8 mouse cellular contexts compared by ENCODE assay signal in genomic region chr6:54593766-54594468, GRCm38 (mm10). TPM values are rescaled to one million over a fixed set of nuclear protein-coding genes. Genes with fewer than 3 reads are reported as not detected.
DNase-seq lines count a peak whose midpoint lies in the region; ATAC-seq lines count a peak whose summit lies in the region.

No protein-coding gene starts in this region.

- 47% methylated on average over 8 of the region's 8 CpGs for WGBS in heart, embryonic 11.5 days (ENCODE audit: insufficient replicate concordance)
- WGBS in intestine, embryonic 14.5 days, result 41% methylated on average over 8 of the region's 8 CpGs
- 68% methylated on average over 8 of the region's 8 CpGs for WGBS in midbrain, embryonic 11.5 days

- no peak for ATAC-seq in heart, embryonic 11.5 days (replicated peaks; ENCODE audit: insufficient number of reproducible peaks, low FRiP score, low TSS enrichment)
- no peak for ATAC-seq in intestine, embryonic 14.5 days (replicated peaks; ENCODE audit: low FRiP score, low TSS enrichment, low read depth)
- ATAC-seq in midbrain, embryonic 11.5 days (ENCODE audit: low FRiP score), result no peak
- no peak for ATAC-seq in erythroid progenitor cell, adult 5-6 weeks (replicated peaks; ENCODE audit: low FRiP score, poor library complexity, severe bottlenecking)

- H3K27me3 ChIP-seq in heart, embryonic 11.5 days (ENCODE audit: control insufficient read depth, insufficient read depth, low read length), result no peaks in the 10 kb centered on the region
- no peaks in the 10 kb centered on the region for H3K27me3 ChIP-seq in intestine, embryonic 14.5 days (replicated peaks; ENCODE audit: control insufficient read depth, insufficient read depth, low read length)
- no peaks in the 10 kb centered on the region for H3K27me3 ChIP-seq in midbrain, embryonic 11.5 days (ENCODE audit: control insufficient read depth, insufficient read depth, low read length)

- no peaks in the 10 kb centered on the region for H3K9me3 ChIP-seq in heart, embryonic 11.5 days (replicated peaks; ENCODE audit: control insufficient read depth, low read length)
- no peaks in the 10 kb centered on the region for H3K9me3 ChIP-seq in intestine, embryonic 14.5 days (ENCODE audit: control insufficient read depth, low read length)
- H3K9me3 ChIP-seq in midbrain, embryonic 11.5 days (ENCODE audit: control insufficient read depth, low read length), result no peaks in the 10 kb centered on the region

- no peak overlapping the region for H3K27ac ChIP-seq in heart, embryonic 11.5 days (ENCODE audit: low read depth, low read length)
- 0 out of 2 replicates have a peak overlapping the region, but pooled peaks have one; percentile 20 for H3K27ac ChIP-seq in brown adipose tissue, adult 24 weeks (replicated peaks; ENCODE audit: low read depth, low read length)
- no peak overlapping the region for H3K27ac ChIP-seq in intestine, embryonic 14.5 days (ENCODE audit: low read depth)
- H3K27ac ChIP-seq in midbrain, embryonic 11.5 days (ENCODE audit: low read depth, low read length), result no peak overlapping the region

- H3K4me1 ChIP-seq in heart, embryonic 11.5 days (ENCODE audit: control insufficient read depth, insufficient read depth, low read length), result peaks cover 10% of the 10 kb centered on the region; the same call in 1 of the 2 replicates
- H3K4me1 ChIP-seq in brown adipose tissue, adult 24 weeks (ENCODE audit: control insufficient read depth, insufficient read depth, insufficient read length, low read length), result peaks cover 7% of the 10 kb centered on the region; the same call in 1 of the 2 replicates
- H3K4me1 ChIP-seq in intestine, embryonic 14.5 days (replicated peaks; ENCODE audit: control insufficient read depth, insufficient read depth, low read length), result peaks cover 29% of the 10 kb centered on the region
- H3K4me1 ChIP-seq in midbrain, embryonic 11.5 days (ENCODE audit: control insufficient read depth, insufficient read depth, low read length), result peaks cover 14% of the 10 kb centered on the region

- peak overlapping the region; percentile 87 for H3K4me2 ChIP-seq in heart, embryonic 11.5 days
- H3K4me2 ChIP-seq in intestine, embryonic 14.5 days (ENCODE audit: low read length), result peak overlapping the region; percentile 73
- peak overlapping the region; percentile 82 for H3K4me2 ChIP-seq in midbrain, embryonic 11.5 days

- H3K9ac ChIP-seq in heart, embryonic 11.5 days (ENCODE audit: low read depth, low read length), result no peak overlapping the region
- no peak overlapping the region for H3K9ac ChIP-seq in intestine, embryonic 14.5 days (ENCODE audit: low read length)
- no peak overlapping the region for H3K9ac ChIP-seq in midbrain, embryonic 11.5 days (ENCODE audit: low read length)

- H3K4me3 ChIP-seq in heart, embryonic 11.5 days (ENCODE audit: low read depth, low read length), result peak overlapping the region; percentile 71
- H3K4me3 ChIP-seq in brown adipose tissue, adult 24 weeks (ENCODE audit: insufficient read depth, low read depth, low read length), result peak overlapping the region; percentile 33
- H3K4me3 ChIP-seq in intestine, embryonic 14.5 days (ENCODE audit: low read depth, low read length), result peak overlapping the region; percentile 53
- H3K4me3 ChIP-seq in midbrain, embryonic 11.5 days (ENCODE audit: low read depth, low read length), result peak overlapping the region; percentile 57

- H3K36me3 ChIP-seq in heart, embryonic 11.5 days (ENCODE audit: control insufficient read depth, insufficient read depth, low read length), result no peaks in the 10 kb centered on the region
- no peaks in the 10 kb centered on the region for H3K36me3 ChIP-seq in intestine, embryonic 14.5 days (ENCODE audit: control insufficient read depth, insufficient read depth, low read length)
- H3K36me3 ChIP-seq in midbrain, embryonic 11.5 days (ENCODE audit: control insufficient read depth, insufficient read depth, low read length), result no peaks in the 10 kb centered on the region

- no peak for DNase-seq in heart, postnatal 4 days
- no peak for DNase-seq in intestine, embryonic 14.5 days (ENCODE audit: low spot score)
- no peak for DNase-seq in midbrain, embryonic 11.5 days (ENCODE audit: low spot score, missing footprints)
- DNase-seq in left cerebral cortex, adult 9 months (ENCODE audit: low spot score in 2 of 2), result no peak
- DNase-seq in gastrocnemius, postnatal 4 days (ENCODE audit: low spot score in 2 of 2), result no peak

RNA-seq across cellular contexts. Expression of gene Plekha8, which starts 1.0 kb away (rescaled TPM):
- polyA plus RNA-seq in heart, embryonic 11.5 days (2014; fragmentation: Nextera tagmentation; extraction: Ambion mirVana), result 13.0 and 13.6 TPM in 2 replicates
- 10 to 100 TPM; 12.5 to 13.4 TPM for total RNA-seq in heart, postnatal 4 days (2021)
- polyA plus RNA-seq in brown adipose tissue, adult 24 weeks (2012; ENCODE audit: insufficient read depth, insufficient read length, missing spikeins), result 6.5 and 8.2 TPM in 2 replicates
- 10.8 and 12.2 TPM in 2 replicates for polyA plus RNA-seq in intestine, embryonic 14.5 days (2014; fragmentation: Nextera tagmentation; extraction: Ambion mirVana)
- polyA plus RNA-seq in midbrain, embryonic 11.5 days (2014; fragmentation: Nextera tagmentation; extraction: Ambion mirVana), result 21.0 and 22.5 TPM in 2 replicates
- 1.4 and 1.7 TPM in 2 replicates for total RNA-seq in erythroid progenitor cell, adult 5-6 weeks (2015; ENCODE audit: low replicate concordance)
- total RNA-seq in erythroid progenitor cell, adult 5-6 weeks (2017; ENCODE audit: low replicate concordance), result 0.90 and 1.1 TPM in 2 replicates
- total RNA-seq in gastrocnemius, postnatal 4 days (2021), result 1 to 10 TPM; 8.1 to 9.1 TPM

RNA-seq across cellular contexts. Expression of gene Fkbp14, which starts 3.2 kb away (rescaled TPM):
- 23.5 and 34.3 TPM in 2 replicates for polyA plus RNA-seq in heart, embryonic 11.5 days (2014; fragmentation: Nextera tagmentation; extraction: Ambion mirVana)
- total RNA-seq in heart, postnatal 4 days (2021), result 10 to 100 TPM; 14.4 to 17.0 TPM
- 5.7 and 7.4 TPM in 2 replicates for polyA plus RNA-seq in brown adipose tissue, adult 24 weeks (2012; ENCODE audit: insufficient read depth, insufficient read length, missing spikeins)
- 24.6 and 26.2 TPM in 2 replicates for polyA plus RNA-seq in intestine, embryonic 14.5 days (2014; fragmentation: Nextera tagmentation; extraction: Ambion mirVana)
- 14.5 and 18.0 TPM in 2 replicates for polyA plus RNA-seq in midbrain, embryonic 11.5 days (2014; fragmentation: Nextera tagmentation; extraction: Ambion mirVana)
- not detected in 2 replicates for total RNA-seq in erythroid progenitor cell, adult 5-6 weeks (2015; ENCODE audit: low replicate concordance)
- 0.64 and 3.4 TPM in 2 replicates for total RNA-seq in erythroid progenitor cell, adult 5-6 weeks (2017; ENCODE audit: low replicate concordance)
- 10 to 100 TPM; 31.6 to 35.2 TPM for total RNA-seq in gastrocnemius, postnatal 4 days (2021)

RNA-seq across cellular contexts. Expression of gene Scrn1, which starts 27.6 kb away (rescaled TPM):
- 15.5 and 17.7 TPM in 2 replicates for polyA plus RNA-seq in heart, embryonic 11.5 days (2014; fragmentation: Nextera tagmentation; extraction: Ambion mirVana)
- 10 to 100 TPM in 1 of 2 experiments, 1 to 10 TPM in 1; 7.4 to 10.5 TPM for total RNA-seq in heart, postnatal 4 days (2021)
- 0.71 and 1.4 TPM in 2 replicates for polyA plus RNA-seq in brown adipose tissue, adult 24 weeks (2012; ENCODE audit: insufficient read depth, insufficient read length, missing spikeins)
- polyA plus RNA-seq in intestine, embryonic 14.5 days (2014; fragmentation: Nextera tagmentation; extraction: Ambion mirVana), result 9.5 and 9.9 TPM in 2 replicates
- polyA plus RNA-seq in midbrain, embryonic 11.5 days (2014; fragmentation: Nextera tagmentation; extraction: Ambion mirVana), result 69.5 and 73.3 TPM in 2 replicates
- total RNA-seq in erythroid progenitor cell, adult 5-6 weeks (2015; ENCODE audit: low replicate concordance), result not detected in 2 replicates
- not detected in 2 replicates for total RNA-seq in erythroid progenitor cell, adult 5-6 weeks (2017; ENCODE audit: low replicate concordance)
- 10 to 100 TPM; 11.8 to 12.7 TPM for total RNA-seq in gastrocnemius, postnatal 4 days (2021)
